Mouse (Mus musculus): ENCODE measurements around the gene Ovgp1. TPM values are rescaled to one million over a fixed set of nuclear protein-coding genes. Genes with fewer than 3 reads are reported as not detected.
"Not testable (repeated sequence)": the region's sequence is repeated elsewhere in the genome, so short reads cannot be mapped to it uniquely, and the experiment has no call there.

The Ovgp1 gene
- polyA plus RNA-seq, 1 experiment from 2014 or later, result 1.4 TPM

DNA sequence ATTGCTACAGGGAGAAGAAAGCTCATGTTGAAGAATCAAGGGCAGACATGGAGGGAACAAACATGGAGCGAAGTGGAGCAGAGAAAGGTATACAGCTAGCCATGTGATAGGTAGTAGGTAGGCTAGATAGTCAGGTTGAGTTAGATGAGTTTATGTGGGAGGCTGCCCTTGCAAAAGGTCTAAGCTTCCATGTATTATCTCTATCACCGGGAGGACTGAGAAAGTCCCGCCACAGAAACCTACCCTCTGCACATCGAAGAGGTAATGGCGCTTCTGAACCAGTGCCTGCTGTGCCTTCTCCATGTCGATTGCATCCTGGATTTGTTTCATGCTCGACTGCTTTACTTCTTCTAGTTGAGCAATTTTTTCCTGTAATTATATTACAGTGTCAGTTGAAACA is 22.2 kb upstream of the Ovgp1 start:
- Histone ChIP-seq H3K9me3 (replicated peaks) (no peaks in the 10 kb centered on the region), H3K4me2 (no peak overlapping the region), H3K4me3 (no peak overlapping the region), H3K27me3 (no peaks in the 10 kb centered on the region), H3K27ac (no peak overlapping the region), H3K36me3 (peaks cover 74% of the 10 kb centered on the region), H3K4me1 (replicated peaks) (peaks cover 9% of the 10 kb centered on the region), H3K9ac (no peak overlapping the region)
- no peak for ATAC-seq (replicated peaks; ENCODE audit: insufficient number of reproducible peaks, insufficient read depth, low FRiP score, low read depth)
- 94% methylated on average over 7 of the region's 7 CpGs for WGBS

GRCm38 (mm10) chr3:105957235-105957634 is 16.3 kb upstream of the Ovgp1 start:
- no peaks in the 10 kb centered on the region for H3K27me3 ChIP-seq
- no peak overlapping the region for H3K9ac ChIP-seq
- H3K4me3 ChIP-seq, result peak overlapping the region; percentile 98
- H3K4me2 ChIP-seq, result peak overlapping the region; percentile 74
- no peak for ATAC-seq (replicated peaks; ENCODE audit: insufficient number of reproducible peaks, insufficient read depth, low FRiP score, low read depth)
- 93% methylated on average over 1 of the region's 1 CpGs for WGBS
- H3K36me3 ChIP-seq, result peaks cover 45% of the 10 kb centered on the region
- H3K9me3 ChIP-seq (replicated peaks), result no peaks in the 10 kb centered on the region
- no peak overlapping the region for H3K27ac ChIP-seq
- peaks cover 37% of the 10 kb centered on the region for H3K4me1 ChIP-seq (replicated peaks)

- peak overlapping the region; percentile 98 for H3K4me3 ChIP-seq
- H3K27ac ChIP-seq, result peak overlapping the region; percentile 96
- ATAC-seq (replicated peaks; ENCODE audit: insufficient number of reproducible peaks, insufficient read depth, low FRiP score, low read depth), result no peak
- peaks cover 46% of the 10 kb centered on the region for H3K36me3 ChIP-seq
- H3K27me3 ChIP-seq, result no peaks in the 10 kb centered on the region
- H3K9ac ChIP-seq, result peak overlapping the region; percentile 99
- H3K9me3 ChIP-seq (replicated peaks), result no peaks in the 10 kb centered on the region
- peak overlapping the region; percentile 74 for H3K4me2 ChIP-seq
- peaks cover 37% of the 10 kb centered on the region for H3K4me1 ChIP-seq (replicated peaks)
- 32% methylated on average over 5 of the region's 5 CpGs for WGBS
Measured at GRCm38 (mm10) chr3:105958204-105958603, 15.3 kb upstream of the Ovgp1 start.

DNA sequence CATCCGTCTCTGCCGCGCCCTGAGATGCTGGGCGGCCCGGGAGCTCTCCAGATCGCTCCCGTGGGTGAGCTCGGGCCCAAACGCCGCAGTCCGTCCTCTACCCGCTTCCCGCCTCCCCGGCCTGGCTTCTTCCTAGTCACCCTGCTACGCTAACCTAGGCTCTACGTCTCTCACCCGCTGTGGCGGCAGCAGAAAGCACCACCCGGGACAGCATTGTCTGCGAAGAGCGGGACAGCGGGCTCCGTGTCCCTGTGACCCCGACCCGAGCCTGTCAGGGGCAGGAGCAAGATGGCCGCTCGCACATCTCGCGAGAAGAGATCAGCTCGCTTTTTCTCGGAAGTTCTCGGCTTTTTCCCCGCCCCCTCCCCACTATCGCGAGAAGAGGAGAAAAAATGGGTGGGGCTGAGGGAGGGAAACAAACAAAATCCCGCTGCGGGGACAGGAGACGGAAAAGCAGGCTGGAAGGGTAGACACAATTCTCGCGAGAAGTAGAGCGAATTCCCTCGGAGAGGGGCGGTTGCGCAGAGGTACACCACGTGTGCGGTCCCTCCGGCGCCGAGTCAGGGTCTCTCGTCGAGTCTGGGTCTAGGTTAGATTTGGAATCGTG is 14.4 kb upstream of the Ovgp1 start, which contains the start of gene Wdr77:
TSS of gene Wdr77 (plus strand) at position 396 of the 607 bp plus-strand sequence.
- peaks cover 37% of the 10 kb centered on the region for H3K4me1 ChIP-seq (replicated peaks)
- peak within 1 kb of the TSS; percentile 98 for H3K4me3 ChIP-seq
- H3K36me3 ChIP-seq, result peaks cover 48% of the 10 kb centered on the region
- H3K27me3 ChIP-seq, result no peaks in the 10 kb centered on the region
- peak within 1 kb of the TSS; percentile 99 for H3K9ac ChIP-seq
- ATAC-seq (replicated peaks; ENCODE audit: insufficient number of reproducible peaks, insufficient read depth, low FRiP score, low read depth), result peak; percentile 95
- H3K27ac ChIP-seq, result peak within 1 kb of the TSS; percentile 96
- WGBS, result under 1% methylated on average over 52 of the region's 52 CpGs
- H3K9me3 ChIP-seq (replicated peaks), result no peaks in the 10 kb centered on the region
- peak within 1 kb of the TSS; percentile 81 for H3K4me2 ChIP-seq

- peaks cover 50% of the 10 kb centered on the region for H3K36me3 ChIP-seq
- peak overlapping the region; percentile 99 for H3K9ac ChIP-seq
- peak overlapping the region; percentile 75 for H3K27ac ChIP-seq
- peak overlapping the region; percentile 81 for H3K4me2 ChIP-seq
- H3K27me3 ChIP-seq, result no peaks in the 10 kb centered on the region
- under 1% methylated on average over 26 of the region's 26 CpGs for WGBS
- ATAC-seq (replicated peaks; ENCODE audit: insufficient number of reproducible peaks, insufficient read depth, low FRiP score, low read depth), result peak; percentile 50
- peaks cover 37% of the 10 kb centered on the region for H3K4me1 ChIP-seq (replicated peaks)
- H3K4me3 ChIP-seq, result peak overlapping the region; percentile 98
- no peaks in the 10 kb centered on the region for H3K9me3 ChIP-seq (replicated peaks)
Measured at GRCm38 (mm10) chr3:105959585-105959984, 13.9 kb upstream of the Ovgp1 start.

DNA sequence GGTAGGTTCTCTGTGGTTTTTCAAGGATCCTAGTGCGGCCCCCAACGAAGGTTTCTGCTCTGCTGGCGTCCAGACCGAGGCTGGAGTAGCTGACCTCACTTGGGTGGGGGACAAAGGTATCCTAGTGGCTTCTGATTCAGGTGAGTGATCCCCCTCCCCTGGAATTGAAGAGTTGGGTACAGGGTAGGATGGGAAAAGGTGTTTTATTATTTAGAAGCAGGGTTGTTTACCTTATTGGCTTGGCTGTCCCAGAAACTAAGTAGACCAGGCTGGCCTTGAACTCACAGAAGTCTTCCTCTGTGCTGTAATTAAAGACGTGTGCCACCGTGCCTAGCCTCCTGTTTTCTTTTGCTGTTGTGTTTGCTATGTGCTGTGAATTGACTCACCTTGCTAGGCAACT is 13.5 kb upstream of the Ovgp1 start, which contains the start of gene Atp5f1:
TSS of gene Atp5f1 (minus strand) at position 101 of the 400 bp plus-strand sequence.
- Histone ChIP-seq H3K4me2 (peak within 1 kb of the TSS; percentile 81), H3K9me3 (replicated peaks) (no peaks in the 10 kb centered on the region), H3K36me3 (peaks cover 50% of the 10 kb centered on the region), H3K9ac (peak within 1 kb of the TSS; percentile 99), H3K27me3 (no peaks in the 10 kb centered on the region), H3K4me3 (peak within 1 kb of the TSS; percentile 98), H3K4me1 (replicated peaks) (peaks cover 35% of the 10 kb centered on the region), H3K27ac (peak within 1 kb of the TSS; percentile 96)
- 7% methylated on average over 6 of the region's 6 CpGs for WGBS
- no peak for ATAC-seq (replicated peaks; ENCODE audit: insufficient number of reproducible peaks, insufficient read depth, low FRiP score, low read depth)

DNA sequence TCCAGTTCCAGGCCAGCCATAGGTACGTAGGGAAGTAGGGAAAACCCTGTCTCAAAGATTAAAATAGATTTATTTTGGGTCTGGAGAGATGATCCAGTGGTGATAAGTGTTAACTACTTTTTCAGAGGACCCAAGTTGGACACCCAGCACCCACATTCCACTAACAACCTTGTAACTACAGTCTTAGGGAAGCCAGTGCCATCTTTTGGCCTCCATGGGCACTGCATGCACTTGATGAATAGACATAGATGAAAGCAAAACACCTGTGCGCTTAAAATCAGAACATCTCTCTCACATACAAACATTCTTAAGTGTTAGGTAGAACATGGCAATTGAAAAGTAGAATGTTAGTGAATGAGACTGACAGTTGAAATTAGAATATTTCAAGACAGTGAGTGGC is 12.8 kb upstream of the Ovgp1 start:
- H3K4me2 ChIP-seq, result peak overlapping the region; percentile 81; the same call in 1 of the 2 replicates
- peaks cover 54% of the 10 kb centered on the region for H3K36me3 ChIP-seq
- ATAC-seq (replicated peaks; ENCODE audit: insufficient number of reproducible peaks, insufficient read depth, low FRiP score, low read depth), result no peak
- H3K4me3 ChIP-seq, result peak overlapping the region; percentile 98; the same call in 1 of the 2 replicates
- H3K4me1 ChIP-seq (replicated peaks), result peaks cover 35% of the 10 kb centered on the region
- H3K9ac ChIP-seq, result no peak overlapping the region
- no peak overlapping the region for H3K27ac ChIP-seq
- H3K9me3 ChIP-seq (replicated peaks), result no peaks in the 10 kb centered on the region
- WGBS, result 93% methylated on average over 2 of the region's 2 CpGs
- no peaks in the 10 kb centered on the region for H3K27me3 ChIP-seq

GRCm38 (mm10) chr3:105971831-105972446 is 1.6 kb upstream of the Ovgp1 start:
- Histone ChIP-seq H3K9me3 (replicated peaks) (no peaks in the 10 kb centered on the region), H3K36me3 (peaks cover 37% of the 10 kb centered on the region), H3K4me1 (replicated peaks) (no peaks in the 10 kb centered on the region), H3K27ac (no peak overlapping the region), H3K4me3 (no peak overlapping the region), H3K9ac (no peak overlapping the region), H3K4me2 (no peak overlapping the region), H3K27me3 (no peaks in the 10 kb centered on the region)
- no peak for ATAC-seq (replicated peaks; ENCODE audit: insufficient number of reproducible peaks, insufficient read depth, low FRiP score, low read depth)
- 86% methylated on average over 5 of the region's 5 CpGs for WGBS

DNA sequence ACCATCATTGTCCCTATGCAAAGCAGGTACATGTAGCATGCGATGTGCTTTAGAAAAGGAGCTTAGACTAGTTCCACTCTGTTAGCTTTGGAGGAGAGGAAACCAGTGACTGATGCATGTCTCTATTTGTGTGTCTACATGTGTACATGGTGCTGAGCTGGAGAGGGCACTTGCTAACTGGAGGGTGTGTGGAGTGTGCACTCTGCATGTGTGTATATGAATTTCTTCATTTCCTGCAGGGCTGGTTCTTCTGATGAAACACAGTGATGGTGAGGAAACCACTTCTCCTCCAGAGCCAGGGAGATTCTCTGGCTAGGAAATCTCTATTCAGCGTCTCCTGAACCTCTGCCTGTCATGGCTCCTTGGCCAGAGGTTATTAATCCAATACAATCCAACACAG is 663 bp downstream of the Ovgp1 start:
- WGBS, result 75% methylated on average over 2 of the region's 2 CpGs
- no peak for ATAC-seq (replicated peaks; ENCODE audit: insufficient number of reproducible peaks, insufficient read depth, low FRiP score, low read depth)
- Histone ChIP-seq H3K4me2 (no peak overlapping the region), H3K27ac (no peak overlapping the region), H3K4me3 (no peak overlapping the region), H3K36me3 (peaks cover 14% of the 10 kb centered on the region; the same call in 1 of the 2 replicates), H3K27me3 (no peaks in the 10 kb centered on the region), H3K9me3 (replicated peaks) (no peaks in the 10 kb centered on the region), H3K9ac (no peak overlapping the region), H3K4me1 (replicated peaks) (no peaks in the 10 kb centered on the region)

DNA sequence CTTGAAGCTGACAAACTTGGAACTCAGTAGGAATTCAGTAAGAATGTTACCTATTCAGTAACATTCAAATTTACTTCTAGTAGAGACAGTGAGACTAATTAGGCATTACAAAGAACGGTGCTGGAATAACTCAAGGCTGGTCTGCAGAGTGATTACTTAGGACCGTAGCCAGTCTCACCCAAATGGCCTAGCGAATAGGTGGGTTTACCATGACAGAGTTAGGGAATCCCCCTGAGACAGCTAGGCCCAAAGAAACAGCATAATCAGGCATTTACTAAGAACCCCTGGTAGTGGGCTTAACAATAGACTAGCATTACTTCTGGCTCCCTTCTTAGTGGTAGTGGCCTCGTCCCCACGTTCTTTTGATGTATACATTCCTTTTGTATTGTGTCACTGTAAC is 16.1 kb downstream of the Ovgp1 start:
- not testable (repeated sequence) for ATAC-seq (replicated peaks; ENCODE audit: insufficient number of reproducible peaks, insufficient read depth, low FRiP score, low read depth); H3K27me3 ChIP-seq; H3K4me2 ChIP-seq

DNA sequence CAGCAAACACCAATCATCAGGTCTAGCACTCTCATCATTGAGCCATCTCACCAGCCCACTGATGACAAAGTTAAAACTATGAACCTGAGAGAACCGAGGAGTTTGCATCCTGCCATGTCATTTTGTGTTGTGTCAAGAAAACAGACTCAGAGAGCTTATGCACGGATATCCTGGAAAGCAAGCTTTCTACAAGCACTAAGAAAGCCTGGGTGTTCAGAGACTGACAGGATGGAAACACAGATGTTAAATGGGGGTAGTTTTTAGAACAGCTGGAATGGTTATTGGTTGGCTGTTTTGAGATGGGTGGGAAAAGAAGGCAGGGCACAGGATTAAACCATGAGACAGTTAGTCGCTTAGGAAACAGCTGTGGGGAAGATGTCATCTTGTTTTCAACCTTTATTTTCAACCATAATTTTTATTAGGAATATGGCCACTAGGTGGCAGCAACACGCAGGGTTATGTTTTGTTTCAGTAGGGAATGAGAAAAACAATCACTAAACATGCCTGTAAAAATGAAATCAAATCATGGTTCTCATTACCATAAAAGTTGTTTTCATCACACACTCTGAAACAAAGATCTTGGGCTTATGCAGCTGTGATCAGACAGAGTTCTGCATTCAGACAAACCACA is 18.3 kb downstream of the Ovgp1 start:
- H3K4me2 ChIP-seq, result no peak overlapping the region
- no peaks in the 10 kb centered on the region for H3K4me1 ChIP-seq (replicated peaks)
- no peaks in the 10 kb centered on the region for H3K27me3 ChIP-seq
- ATAC-seq (replicated peaks; ENCODE audit: insufficient number of reproducible peaks, insufficient read depth, low FRiP score, low read depth), result no peak
- H3K9ac ChIP-seq, result no peak overlapping the region
- H3K9me3 ChIP-seq (replicated peaks), result no peaks in the 10 kb centered on the region
- no peaks in the 10 kb centered on the region for H3K36me3 ChIP-seq
- 19% methylated on average over 4 of the region's 4 CpGs for WGBS
- no peak overlapping the region for H3K4me3 ChIP-seq
- H3K27ac ChIP-seq, result no peak overlapping the region

More for the DNA sequence above, 16.1 kb downstream of the Ovgp1 start:
- not testable (repeated sequence) for H3K27ac ChIP-seq; H3K4me1 ChIP-seq (replicated peaks); H3K36me3 ChIP-seq; H3K9me3 ChIP-seq (replicated peaks); H3K9ac ChIP-seq; H3K4me3 ChIP-seq
- WGBS, result 57% methylated on average over 5 of the region's 5 CpGs

Measured in heart, embryonic 15.5 days (tissue).